8 mouse cellular contexts compared by ENCODE assay signal in the genomic region with DNA sequence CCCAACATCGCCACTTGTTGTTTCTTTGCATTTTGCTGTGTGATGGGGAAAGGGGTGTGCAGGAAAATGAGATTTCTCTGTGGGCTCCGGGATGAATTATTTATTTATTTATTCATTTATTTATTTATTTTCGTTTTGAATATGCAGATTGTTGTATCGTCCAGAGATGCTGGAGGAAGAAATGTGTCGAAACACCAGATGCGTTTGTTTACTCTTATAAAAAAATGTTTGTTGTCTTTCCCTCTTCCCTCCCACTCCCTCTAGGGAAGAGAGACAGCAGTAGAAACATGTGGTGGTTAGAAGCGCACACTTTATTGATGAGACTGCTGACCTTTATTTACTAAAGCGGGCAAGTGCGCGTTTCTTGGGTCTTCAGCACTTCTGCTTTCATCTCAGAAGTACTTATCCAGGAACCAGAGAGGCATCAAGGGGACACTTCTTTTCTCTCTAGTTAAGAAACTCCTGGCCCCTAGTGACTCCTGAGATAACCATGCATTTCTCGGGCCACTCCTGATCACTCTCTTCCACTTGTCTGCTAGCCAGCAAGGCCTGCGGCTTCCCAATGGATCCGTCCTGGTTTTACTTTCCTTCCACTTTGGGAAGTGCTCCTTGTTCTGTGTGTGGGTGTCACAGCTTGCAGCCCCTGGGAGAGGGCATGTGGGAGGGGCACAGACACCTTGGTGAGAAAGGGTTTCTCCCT. TPM values are rescaled to one million over a fixed set of nuclear protein-coding genes. Genes with fewer than 3 reads are reported as not detected.
A peak's percentile ranks its signal among the peaks of the same experiment; 100 is the strongest.
DNase-seq lines count a peak whose midpoint lies in the region; ATAC-seq and TF ChIP-seq lines count a peak whose summit lies in the region.

No protein-coding gene starts in this region.

- H3K36me3 ChIP-seq in intestine, embryonic 16.5 days (ENCODE audit: control insufficient read depth, insufficient read depth, low read length): no peaks in the 10 kb centered on the region
- H3K36me3 ChIP-seq in midbrain, embryonic 12.5 days: no peaks in the 10 kb centered on the region

- TF ChIP-seq CTCF in layer of hippocampus, adult 2 months (conservative IDR thresholded peaks at IDR 0.05): no peak
- no peak for TF ChIP-seq CTCF in embryonic fibroblast, embryonic 13.5 days (IDR thresholded peaks at IDR 0.05; ENCODE audit: borderline replicate concordance, insufficient read depth, low read length)

- no peak for DNase-seq in layer of hippocampus, adult 2 months (ENCODE audit: low spot score in 2 of 2)
- no peak for DNase-seq in layer of hippocampus, postnatal 25 days (ENCODE audit: extremely low spot score in 1 of 2, low spot score in 1 of 2)
- no peak for DNase-seq in left cerebral cortex, postnatal 14 days (ENCODE audit: low spot score in 2 of 2)
- DNase-seq in thymus, postnatal 25 days: no peak
- no peak for DNase-seq in layer of hippocampus, postnatal 10 days (ENCODE audit: low spot score in 2 of 2)

- H3K27me3 ChIP-seq in intestine, embryonic 16.5 days (replicated peaks; ENCODE audit: control insufficient read depth, insufficient read depth, low read length): 0 out of 2 replicates have a peak, but pooled peaks cover 8% of the 10 kb centered on the region
- peaks cover 10% of the 10 kb centered on the region for H3K27me3 ChIP-seq in midbrain, embryonic 12.5 days

- intact Hi-C loops in left cerebral cortex, postnatal 14 days (cut with DNase I): loop anchor here (5.0 to 10.0 kb wide), 3 partner anchors 893 to 1895 kb away; no protein-coding TSS in a partner anchor

- H3K4me3 ChIP-seq in layer of hippocampus, adult 2 months: peak overlapping the region; percentile 67
- peak overlapping the region; percentile 54 for H3K4me3 ChIP-seq in embryonic fibroblast, embryonic 13.5 days (ENCODE audit: insufficient read depth, low read length)
- H3K4me3 ChIP-seq in intestine, embryonic 16.5 days (ENCODE audit: low read length): peak overlapping the region; percentile 71
- peak overlapping the region; percentile 75 for H3K4me3 ChIP-seq in midbrain, embryonic 12.5 days

- H3K9ac ChIP-seq in intestine, embryonic 16.5 days (ENCODE audit: low read depth, low read length): peak overlapping the region; percentile 79
- H3K9ac ChIP-seq in midbrain, embryonic 12.5 days (replicated peaks): peak overlapping the region; percentile 78

- H3K9me3 ChIP-seq in intestine, embryonic 16.5 days (ENCODE audit: control insufficient read depth, low read length): no peaks in the 10 kb centered on the region
- H3K9me3 ChIP-seq in midbrain, embryonic 12.5 days: no peaks in the 10 kb centered on the region

- H3K27ac ChIP-seq in layer of hippocampus, adult 2 months: no peak overlapping the region
- no peak overlapping the region for H3K27ac ChIP-seq in embryonic fibroblast, embryonic 13.5 days (ENCODE audit: insufficient read depth, low read length)
- peak overlapping the region; percentile 82 for H3K27ac ChIP-seq in intestine, embryonic 16.5 days (ENCODE audit: low read length)
- peak overlapping the region; percentile 84; the same call in 1 of the 2 replicates for H3K27ac ChIP-seq in midbrain, embryonic 12.5 days (replicated peaks)

- no peak for TF ChIP-seq POLR2A in embryonic fibroblast, embryonic 13.5 days (IDR thresholded peaks at IDR 0.05; ENCODE audit: low read depth, low read length)

- no peak for ATAC-seq in intestine, embryonic 16.5 days
- no peak for ATAC-seq in midbrain, embryonic 12.5 days (ENCODE audit: low FRiP score, low read depth)

- 9% methylated on average over 13 of the region's 13 CpGs for WGBS in intestine, embryonic 16.5 days
- 4% methylated on average over 13 of the region's 13 CpGs for WGBS in midbrain, embryonic 12.5 days

- H3K4me2 ChIP-seq in intestine, embryonic 16.5 days (ENCODE audit: low read depth, low read length): peak overlapping the region; percentile 95
- H3K4me2 ChIP-seq in midbrain, embryonic 12.5 days (replicated peaks): peak overlapping the region; percentile 93

- H3K4me1 ChIP-seq in embryonic fibroblast, embryonic 13.5 days (ENCODE audit: control insufficient read depth, insufficient read depth, low read length): no peaks in the 10 kb centered on the region
- peaks cover 16% of the 10 kb centered on the region for H3K4me1 ChIP-seq in intestine, embryonic 16.5 days (ENCODE audit: control insufficient read depth, insufficient read depth, low read length)
- peaks cover 39% of the 10 kb centered on the region for H3K4me1 ChIP-seq in midbrain, embryonic 12.5 days

RNA-seq across cellular contexts. Expression of gene Foxp2, which starts 1.0 kb away (rescaled TPM):
- total RNA-seq in layer of hippocampus, adult 2 months (2021): 1 to 10 TPM; 1.8 to 2.1 TPM
- total RNA-seq in layer of hippocampus, postnatal 25 days (2021): 1 to 10 TPM; 1.3 to 2.0 TPM
- 4.5 and 10.2 TPM in 2 replicates for polyA plus RNA-seq in embryonic fibroblast, embryonic 13.5 days (2011; ENCODE audit: insufficient read length, low read depth, missing spikeins)
- polyA plus RNA-seq in intestine, embryonic 16.5 days (2015; fragmentation: Nextera tagmentation; extraction: Ambion mirVana): 12.5 and 13.0 TPM in 2 replicates
- polyA plus RNA-seq in midbrain, embryonic 12.5 days (2016; fragmentation: Nextera tagmentation; extraction: Ambion mirVana): 48.3 and 62.0 TPM in 2 replicates
- total RNA-seq in left cerebral cortex, postnatal 14 days (2021): 10 to 100 TPM in 1 of 2 experiments, 1 to 10 TPM in 1; 7.2 to 12.0 TPM
- total RNA-seq in layer of hippocampus, postnatal 10 days (2021): 1 to 10 TPM; 2.9 to 5.9 TPM

Comparison
In these comparisons a context has a peak if more than half of its experiments do, and no peak if none do; other contexts are left out.
1. H3K27ac ChIP-seq: peak in intestine, embryonic 16.5 days (single experiment) and midbrain, embryonic 12.5 days (single experiment); none in layer of hippocampus, adult 2 months (single experiment) and embryonic fibroblast, embryonic 13.5 days (single experiment).
2. Peak in every context shown above with its lines, with median percentiles within 50 percentile points of each other: H3K4me3 ChIP-seq.